Mouse (Mus musculus): ENCODE results near the gene Ccdc3. TPM values are rescaled to one million over a fixed set of nuclear protein-coding genes. Genes with fewer than 3 reads are reported as not detected.
"Not testable (repeated sequence)": the region's sequence is repeated elsewhere in the genome, so short reads cannot be mapped to it uniquely, and the experiment has no call there.

Ccdc3 gene
- total RNA-seq (2017): not detected in 3 replicates

DNA sequence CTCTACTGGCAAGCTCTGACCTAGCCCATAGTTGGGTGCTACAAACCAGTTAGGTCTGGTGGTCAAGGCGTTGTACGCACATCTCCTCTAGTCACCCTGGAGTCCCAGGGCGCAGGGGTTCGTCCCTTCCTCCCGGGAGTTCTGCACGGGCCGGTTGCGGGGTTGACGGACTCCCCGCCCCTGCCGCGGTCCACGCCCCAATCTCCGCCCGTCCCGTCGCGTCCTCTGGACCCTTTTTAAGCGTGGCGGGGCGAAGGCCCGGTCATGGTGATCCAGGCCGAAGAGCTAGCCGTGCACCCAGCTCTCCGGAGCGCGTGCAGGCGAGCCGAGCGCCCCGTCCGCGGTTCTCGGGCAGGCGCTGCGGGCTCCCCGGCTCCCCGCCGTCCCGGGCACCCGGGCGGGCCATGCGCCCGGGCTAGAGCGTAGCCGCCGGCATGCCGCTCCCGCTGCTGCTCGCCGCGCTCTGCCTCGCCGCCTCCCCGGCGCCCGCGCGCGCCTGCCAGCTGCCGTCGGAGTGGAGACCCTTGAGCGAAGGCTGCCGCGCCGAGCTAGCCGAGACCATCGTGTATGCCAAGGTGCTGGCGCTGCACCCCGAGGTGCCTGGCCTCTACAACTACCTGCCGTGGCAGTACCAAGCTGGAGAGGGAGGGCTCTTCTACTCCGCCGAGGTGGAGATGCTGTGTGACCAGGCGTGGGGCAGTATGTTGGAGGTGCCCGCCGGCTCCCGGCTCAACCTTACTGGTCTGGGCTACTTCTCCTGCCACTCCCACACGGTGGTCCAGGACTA lies at the start of gene Ccdc3:
Ccdc3 (plus strand) TSS at position 277 of the 787 bp plus-strand sequence.
- no peak for ATAC-seq (replicated peaks; ENCODE audit: insufficient number of reproducible peaks, low FRiP score, low TSS enrichment, poor library complexity, severe bottlenecking)

DNA sequence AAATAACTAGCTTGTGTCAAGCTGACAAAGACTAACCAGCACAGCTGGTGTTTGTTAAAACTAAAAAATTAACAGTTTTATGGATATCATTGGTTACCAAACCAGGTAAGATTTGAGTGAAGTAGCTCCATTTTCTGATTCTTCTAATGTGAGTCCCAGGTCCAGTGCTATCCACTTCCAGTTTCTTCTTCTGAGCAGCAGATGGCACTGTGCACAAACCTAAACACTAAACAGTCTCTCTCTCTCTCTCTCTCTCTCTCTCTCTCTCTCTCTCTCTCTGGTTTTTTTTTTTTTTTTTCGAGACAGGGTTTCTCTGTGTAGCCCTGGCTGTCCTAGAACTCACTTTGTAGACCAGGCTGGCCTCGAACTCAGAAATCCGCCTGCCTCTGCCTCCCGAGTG lies 47.2 kb upstream of the Ccdc3 start:
- ATAC-seq (replicated peaks; ENCODE audit: insufficient number of reproducible peaks, low FRiP score, low TSS enrichment, poor library complexity, severe bottlenecking): not testable (repeated sequence)

DNA sequence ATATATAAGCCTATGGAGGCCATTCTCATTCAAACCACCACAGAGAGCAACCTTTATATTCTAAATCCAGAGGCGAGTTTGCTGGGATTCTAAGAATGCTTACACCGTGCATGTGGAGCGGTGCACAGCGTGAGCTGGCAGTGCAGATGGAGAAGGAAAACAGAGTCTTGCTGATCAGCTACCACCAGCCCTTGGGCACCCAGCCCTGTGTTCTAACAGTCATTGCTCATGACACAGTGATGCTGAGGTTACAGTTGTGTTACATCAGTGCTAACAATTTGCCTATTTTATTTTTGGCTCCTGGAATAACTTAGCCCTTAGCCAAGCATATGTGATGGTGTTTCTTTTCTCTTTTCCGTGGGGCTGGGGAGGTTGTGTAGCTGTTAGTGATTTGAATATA lies 42.7 kb upstream of the Ccdc3 start:
- ATAC-seq (replicated peaks; ENCODE audit: insufficient number of reproducible peaks, low FRiP score, low TSS enrichment, poor library complexity, severe bottlenecking): no peak

DNA sequence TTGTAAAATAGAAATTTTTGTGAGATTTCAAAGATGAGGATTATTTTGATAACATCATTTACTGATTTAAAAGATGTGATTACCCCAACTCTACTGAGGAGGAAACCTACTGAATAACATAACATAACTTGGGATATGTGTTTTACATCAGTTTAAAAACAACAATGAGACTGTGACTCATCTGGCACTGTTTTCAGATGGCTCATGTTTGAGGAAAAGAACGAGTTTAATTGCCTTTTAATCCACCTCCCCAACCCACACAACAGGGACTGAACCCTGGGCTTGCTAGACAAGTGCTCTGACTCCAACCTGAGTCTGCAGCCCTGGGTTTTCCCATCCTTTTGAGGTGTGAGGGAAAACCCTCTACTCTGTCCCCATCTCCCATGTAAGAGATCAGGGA lies 42.3 kb upstream of the Ccdc3 start:
- ATAC-seq (replicated peaks; ENCODE audit: insufficient number of reproducible peaks, low FRiP score, low TSS enrichment, poor library complexity, severe bottlenecking): no peak

- no peak for ATAC-seq (replicated peaks; ENCODE audit: insufficient number of reproducible peaks, low FRiP score, low TSS enrichment, poor library complexity, severe bottlenecking)
Measured at GRCm38 (mm10) chr2:5097786-5098445, 39.7 kb upstream of the Ccdc3 start.

DNA sequence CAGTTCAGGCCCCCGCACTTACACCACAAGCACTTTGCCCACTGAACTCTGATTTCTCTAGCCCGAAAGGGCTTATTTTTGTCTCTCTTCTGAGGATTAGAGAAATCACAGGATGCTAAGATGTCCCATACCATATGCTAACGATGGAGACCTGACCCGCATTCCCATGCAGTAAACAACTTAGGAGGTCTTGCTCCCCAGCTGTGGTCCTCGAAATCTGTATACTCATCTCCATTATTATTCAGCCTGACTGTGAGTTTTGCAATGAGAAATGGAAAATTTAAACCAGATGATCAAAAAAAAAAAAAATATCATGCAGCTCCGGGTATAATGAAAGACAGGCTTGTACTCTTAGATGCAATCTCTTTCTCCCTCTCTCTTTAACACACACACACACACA lies 38.4 kb upstream of the Ccdc3 start:
- no peak for ATAC-seq (replicated peaks; ENCODE audit: insufficient number of reproducible peaks, low FRiP score, low TSS enrichment, poor library complexity, severe bottlenecking)

DNA sequence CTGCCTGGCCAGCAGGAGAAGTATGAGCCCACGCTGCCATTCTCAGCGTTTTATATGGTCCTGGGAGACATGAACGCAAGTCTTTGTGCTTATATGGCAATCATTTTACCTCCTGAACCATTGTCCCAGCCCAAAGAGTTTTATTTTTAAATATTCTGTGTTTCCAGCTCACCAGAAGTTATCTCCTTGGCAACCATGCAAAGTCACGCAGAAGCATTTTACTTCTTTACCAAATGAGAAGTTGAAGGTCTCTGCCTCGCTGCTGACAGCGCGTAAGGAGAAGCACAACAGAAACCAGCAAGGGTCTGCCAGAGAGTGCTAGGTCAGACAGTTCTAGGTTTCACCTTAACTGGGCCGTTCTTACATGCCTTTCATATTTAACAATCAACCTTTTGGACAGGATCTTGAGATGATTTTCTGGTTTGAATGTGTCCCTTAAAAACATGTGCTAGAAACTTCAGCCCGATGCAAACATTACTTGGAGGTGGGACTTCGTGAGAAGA lies 35.8 kb upstream of the Ccdc3 start:
- ATAC-seq (replicated peaks; ENCODE audit: insufficient number of reproducible peaks, low FRiP score, low TSS enrichment, poor library complexity, severe bottlenecking): no peak

GRCm38 (mm10) chr2:5102891-5103290 lies 34.7 kb upstream of the Ccdc3 start:
- ATAC-seq (replicated peaks; ENCODE audit: insufficient number of reproducible peaks, low FRiP score, low TSS enrichment, poor library complexity, severe bottlenecking): no peak

DNA sequence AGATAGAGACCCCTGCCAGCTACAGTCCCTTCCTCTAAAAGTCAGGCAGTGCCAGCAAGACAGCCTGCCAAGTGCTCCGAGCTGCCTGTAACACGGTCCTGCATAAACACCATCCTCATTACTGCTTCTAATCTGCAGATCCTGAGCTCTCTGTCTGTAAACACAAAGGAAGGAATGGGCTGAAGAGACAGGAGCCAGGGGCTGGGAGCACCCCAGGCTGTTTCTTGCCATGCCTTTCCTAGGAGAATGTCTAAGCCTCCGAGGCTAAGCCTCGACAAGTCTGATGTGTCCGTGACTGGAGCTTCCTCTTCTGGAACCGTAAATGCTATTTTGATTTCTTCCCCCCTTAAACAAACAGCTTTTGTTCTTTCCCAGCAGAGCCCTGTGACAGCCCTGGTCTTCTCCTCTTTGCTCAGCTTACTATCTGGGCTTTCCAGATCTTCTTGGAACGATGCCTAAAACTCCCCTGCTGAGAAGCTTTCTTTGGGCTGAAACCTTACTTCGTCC lies 24.7 kb upstream of the Ccdc3 start:
- ATAC-seq (replicated peaks; ENCODE audit: insufficient number of reproducible peaks, low FRiP score, low TSS enrichment, poor library complexity, severe bottlenecking): no peak

GRCm38 (mm10) chr2:5114386-5114785 lies 23.2 kb upstream of the Ccdc3 start:
- no peak for ATAC-seq (replicated peaks; ENCODE audit: insufficient number of reproducible peaks, low FRiP score, low TSS enrichment, poor library complexity, severe bottlenecking)

DNA sequence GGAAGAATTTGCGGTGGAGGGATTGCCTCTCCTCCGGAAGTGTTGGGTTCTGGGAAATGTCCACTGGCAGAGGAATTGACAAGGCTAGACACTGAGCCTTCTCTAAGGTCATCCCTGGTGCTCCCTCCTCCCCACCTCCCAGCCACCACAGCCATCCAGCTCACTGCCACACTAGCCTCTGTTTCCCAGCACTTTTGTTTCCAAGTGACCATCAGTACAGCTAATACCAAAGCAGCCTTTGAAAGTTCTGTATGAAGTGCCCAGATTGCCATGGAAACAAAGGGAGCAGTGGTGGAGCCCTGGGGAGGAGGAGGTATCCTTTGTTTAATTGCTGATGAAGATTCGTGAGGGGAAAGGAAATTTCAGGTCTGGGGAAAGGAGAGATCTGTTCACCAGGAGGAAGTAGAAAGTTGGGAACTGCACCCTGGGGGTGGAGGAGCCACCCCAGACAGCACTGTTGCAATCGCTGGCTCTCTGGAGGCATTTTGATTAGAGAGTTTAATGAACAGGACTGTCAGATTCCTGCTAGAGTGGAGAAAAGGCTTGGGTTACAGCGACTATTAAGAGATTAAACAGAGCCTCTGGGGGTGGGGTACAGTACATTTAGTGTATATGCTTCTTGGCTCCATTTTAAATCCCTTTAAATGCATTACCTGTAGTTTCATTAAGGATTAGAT lies 20.6 kb upstream of the Ccdc3 start:
- no peak for ATAC-seq (replicated peaks; ENCODE audit: insufficient number of reproducible peaks, low FRiP score, low TSS enrichment, poor library complexity, severe bottlenecking)

- ATAC-seq (replicated peaks; ENCODE audit: insufficient number of reproducible peaks, low FRiP score, low TSS enrichment, poor library complexity, severe bottlenecking): no peak
Measured at GRCm38 (mm10) chr2:5125506-5125905, 12.1 kb upstream of the Ccdc3 start.

GRCm38 (mm10) chr2:5127369-5127768 lies 10.2 kb upstream of the Ccdc3 start:
- no peak for ATAC-seq (replicated peaks; ENCODE audit: insufficient number of reproducible peaks, low FRiP score, low TSS enrichment, poor library complexity, severe bottlenecking)

DNA sequence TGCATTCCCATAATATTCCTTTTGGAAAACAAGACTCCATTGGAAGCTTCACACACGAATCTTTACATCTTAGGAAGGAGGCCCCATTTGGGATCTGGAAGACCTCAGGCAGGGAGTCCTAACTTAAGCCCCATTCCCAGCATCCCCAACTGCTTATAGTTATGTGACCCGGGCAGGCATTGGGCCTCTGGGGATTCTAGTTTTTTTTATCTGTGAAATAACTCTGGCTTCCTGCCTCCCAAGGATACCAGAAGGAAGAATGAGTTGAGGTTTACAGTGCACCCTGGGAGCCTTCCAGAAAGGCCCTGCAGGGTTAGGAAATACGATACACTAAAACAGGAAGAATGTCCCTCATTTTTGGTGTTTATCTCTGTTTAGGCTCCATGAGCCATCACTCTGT lies 8.5 kb upstream of the Ccdc3 start:
- ATAC-seq (replicated peaks; ENCODE audit: insufficient number of reproducible peaks, low FRiP score, low TSS enrichment, poor library complexity, severe bottlenecking): no peak

DNA sequence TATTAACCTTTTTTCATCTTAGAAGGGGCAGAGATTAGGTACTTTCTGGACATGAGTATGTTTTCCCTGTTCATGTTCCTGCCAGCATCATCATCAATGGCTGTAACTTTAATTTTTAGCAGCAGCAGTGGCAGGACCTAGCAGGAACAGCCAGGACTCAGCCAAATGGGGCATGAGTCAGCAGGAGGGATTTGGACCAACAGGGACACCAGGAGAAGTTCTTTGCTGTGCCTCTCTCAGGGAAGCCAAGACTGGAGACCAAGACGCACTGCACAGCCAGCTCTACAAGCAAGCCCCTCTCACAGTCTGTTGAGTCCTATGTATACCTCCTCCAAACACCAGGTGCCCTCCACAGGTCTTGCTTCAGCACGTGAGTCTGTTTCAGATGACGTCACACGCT lies 5.5 kb upstream of the Ccdc3 start:
- ATAC-seq (replicated peaks; ENCODE audit: insufficient number of reproducible peaks, low FRiP score, low TSS enrichment, poor library complexity, severe bottlenecking): no peak

DNA sequence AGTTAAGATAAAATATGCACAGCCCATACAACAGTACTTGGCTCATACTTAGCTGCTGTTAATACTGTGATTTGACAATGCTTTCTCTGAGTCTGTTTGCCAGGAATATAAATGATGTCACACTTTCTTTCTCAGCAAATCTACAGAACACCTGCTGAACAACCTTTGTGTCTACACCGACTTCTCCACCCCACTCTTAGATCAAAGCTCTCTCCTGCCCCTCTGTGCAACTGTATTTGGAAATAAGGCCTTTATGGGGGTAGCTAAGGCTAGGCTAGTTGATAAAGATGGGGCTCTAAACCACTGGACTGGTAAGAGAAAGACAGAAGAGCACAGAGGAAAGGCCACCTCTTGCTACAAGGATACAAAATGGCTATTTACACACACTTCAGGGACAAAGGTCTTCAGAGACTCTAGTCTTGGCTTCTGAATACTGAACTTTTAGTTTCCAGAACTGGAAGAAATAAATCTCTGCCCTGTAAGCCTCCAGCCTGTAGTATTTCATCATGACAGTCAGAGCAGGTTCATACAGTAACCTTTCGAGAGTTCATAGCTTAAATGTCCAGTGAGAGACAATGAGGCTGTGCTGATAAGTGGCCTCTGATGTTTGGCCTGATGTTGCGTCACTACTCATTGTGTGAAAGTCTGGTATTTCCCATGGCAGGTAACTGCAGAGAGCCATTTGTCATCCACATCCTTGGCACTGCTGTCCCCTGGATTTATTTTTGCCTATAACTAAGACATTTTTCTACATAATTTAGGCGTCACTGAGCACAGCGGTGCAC lies 2.4 kb upstream of the Ccdc3 start:
- ATAC-seq (replicated peaks; ENCODE audit: insufficient number of reproducible peaks, low FRiP score, low TSS enrichment, poor library complexity, severe bottlenecking): no peak

GRCm38 (mm10) chr2:5139961-5140360 lies 2.4 kb downstream of the Ccdc3 start:
- no peak for ATAC-seq (replicated peaks; ENCODE audit: insufficient number of reproducible peaks, low FRiP score, low TSS enrichment, poor library complexity, severe bottlenecking)

- no peak for ATAC-seq (replicated peaks; ENCODE audit: insufficient number of reproducible peaks, low FRiP score, low TSS enrichment, poor library complexity, severe bottlenecking)
Measured at GRCm38 (mm10) chr2:5144446-5144845, 6.9 kb downstream of the Ccdc3 start.

- no peak for ATAC-seq (replicated peaks; ENCODE audit: insufficient number of reproducible peaks, low FRiP score, low TSS enrichment, poor library complexity, severe bottlenecking)
Measured at GRCm38 (mm10) chr2:5147907-5148306, 10.3 kb downstream of the Ccdc3 start.
